Mouse (Mus musculus) adrenal gland, postnatal 4 days (tissue): ENCODE results near the gene Ahnak. TPM values are rescaled to one million over a fixed set of nuclear protein-coding genes. Genes with fewer than 3 reads are reported as not detected.
"Not testable (repeated sequence)": the region's sequence is repeated elsewhere in the genome, so short reads cannot be mapped to it uniquely, and the experiment has no call there.

Experiments used
- DNase-seq, 2 experiments: peaks; one replicate each; pipeline ENCODE4 v3.0.0; 2021 to 2022; ENCODE audit warnings: low spot score in 2 of 2, mixed read lengths in 2 of 2
- total RNA-seq, 2 experiments: library from RNA; stranded (reverse); gene quantifications; 2 replicates each; pipeline ENCODE4 v1.2.3; 2021

Gene Ahnak
- total RNA-seq, 2 experiments from 2014 or later = 125 to 131 TPM

- peak; percentile 45 to 79 for DNase-seq
These were observed 3.9 kb downstream of the Ahnak start for GRCm38 (mm10) chr19:8992769-8993624.

- DNase-seq = no peak
These were observed 4.5 kb downstream of the Ahnak start for GRCm38 (mm10) chr19:8993625-8993912.

- DNase-seq = no peak
These were observed 5.9 kb downstream of the Ahnak start for GRCm38 (mm10) chr19:8994813-8995607.

- no peak for DNase-seq
These were observed 7.5 kb downstream of the Ahnak start for GRCm38 (mm10) chr19:8996601-8997000.

- peak in 1 of 2 experiments; percentile 64 for DNase-seq
These were observed 8.5 kb downstream of the Ahnak start for GRCm38 (mm10) chr19:8997546-8997945.

GRCm38 (mm10) chr19:8998546-8998945 lies 9.5 kb downstream of the Ahnak start:
- DNase-seq = no peak

- no peak for DNase-seq
These were observed 10.1 kb downstream of the Ahnak start for GRCm38 (mm10) chr19:8999223-8999622.

- DNase-seq = not testable (repeated sequence)
These were observed 17.8 kb downstream of the Ahnak start for GRCm38 (mm10) chr19:9006915-9007314.

- DNase-seq = no peak
These were observed 30.2 kb downstream of the Ahnak start for GRCm38 (mm10) chr19:9019298-9019697.

- DNase-seq = peak; percentile 6 to 16
These were observed 34.1 kb downstream of the Ahnak start for GRCm38 (mm10) chr19:9023021-9023778.

- no peak for DNase-seq
These were observed 36.6 kb downstream of the Ahnak start for GRCm38 (mm10) chr19:9025562-9026257.

- DNase-seq = no peak
These were observed 37.5 kb downstream of the Ahnak start for GRCm38 (mm10) chr19:9026634-9027033.

GRCm38 (mm10) chr19:9027795-9028194 lies 38.7 kb downstream of the Ahnak start:
- no peak for DNase-seq

- DNase-seq = no peak
These were observed 39.3 kb downstream of the Ahnak start for GRCm38 (mm10) chr19:9028375-9028774.

- DNase-seq = no peak
These were observed 40.7 kb downstream of the Ahnak start for GRCm38 (mm10) chr19:9029640-9030262.

GRCm38 (mm10) chr19:9032502-9033129 lies 43.5 kb downstream of the Ahnak start:
- no peak for DNase-seq

- DNase-seq = no peak
These were observed 44.6 kb downstream of the Ahnak start for GRCm38 (mm10) chr19:9033412-9034340.

- DNase-seq = no peak
These were observed 45.4 kb downstream of the Ahnak start for GRCm38 (mm10) chr19:9034480-9034879.

- no peak for DNase-seq
These were observed 46.0 kb downstream of the Ahnak start for GRCm38 (mm10) chr19:9035101-9035500.
